Mouse (Mus musculus): ENCODE data around the gene Gm36210.

DNA sequence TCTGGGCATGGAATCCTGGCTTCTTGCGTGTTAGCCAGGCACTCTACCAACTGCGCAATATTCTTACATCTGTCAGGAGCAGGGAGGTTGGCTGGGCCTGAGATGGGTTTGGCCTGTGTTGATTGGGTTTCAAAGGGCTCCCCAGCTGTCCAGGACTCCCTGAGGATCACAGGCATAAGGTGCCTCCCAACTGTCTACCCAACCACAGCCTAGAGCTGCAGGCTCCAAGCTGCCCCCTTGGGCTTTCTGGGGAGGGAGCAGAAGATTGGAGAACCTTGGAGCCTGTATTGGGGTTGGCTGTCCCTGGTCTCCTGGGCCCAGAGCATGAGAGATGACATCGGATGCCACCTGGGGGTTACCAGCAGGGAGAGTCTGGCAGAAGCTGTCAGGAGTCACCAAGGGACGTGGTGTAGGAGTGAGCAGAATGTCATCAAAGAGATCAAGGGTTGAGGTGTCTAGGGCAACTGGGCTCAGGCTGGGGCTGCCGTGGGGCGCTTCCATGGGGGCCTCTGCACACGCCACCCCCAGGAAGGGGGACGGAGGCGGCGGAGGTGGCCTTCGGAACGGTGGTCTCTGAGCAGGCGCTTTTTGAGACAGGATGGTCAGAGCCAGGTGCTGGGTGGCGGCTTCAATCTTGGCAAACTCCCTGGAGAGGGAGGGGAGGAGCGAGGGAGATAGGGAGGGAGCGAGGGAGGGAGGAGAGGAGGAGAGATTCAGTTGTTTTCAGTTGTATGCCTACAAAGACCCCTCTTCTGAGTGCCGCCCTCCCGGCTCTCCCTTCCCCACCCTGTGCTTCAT is 7.3 kb downstream of the Gm36210 start:
- TF ChIP-seq CTCF (IDR thresholded peaks at IDR 0.05; ENCODE audit: low read depth, low read length) (no peak), POLR2A (IDR thresholded peaks at IDR 0.05; ENCODE audit: borderline replicate concordance, low read depth, low read length) (no peak)

Measured in bone marrow macrophage, adult 2 months (primary cell).